Mouse (Mus musculus): Measurements from ENCODE around the gene Arhgap18. TPM values are rescaled to one million over a fixed set of nuclear protein-coding genes. Genes with fewer than 3 reads are reported as not detected.

The Arhgap18 gene
- polyA plus RNA-seq, 1 experiment = 1.9 TPM

DNA sequence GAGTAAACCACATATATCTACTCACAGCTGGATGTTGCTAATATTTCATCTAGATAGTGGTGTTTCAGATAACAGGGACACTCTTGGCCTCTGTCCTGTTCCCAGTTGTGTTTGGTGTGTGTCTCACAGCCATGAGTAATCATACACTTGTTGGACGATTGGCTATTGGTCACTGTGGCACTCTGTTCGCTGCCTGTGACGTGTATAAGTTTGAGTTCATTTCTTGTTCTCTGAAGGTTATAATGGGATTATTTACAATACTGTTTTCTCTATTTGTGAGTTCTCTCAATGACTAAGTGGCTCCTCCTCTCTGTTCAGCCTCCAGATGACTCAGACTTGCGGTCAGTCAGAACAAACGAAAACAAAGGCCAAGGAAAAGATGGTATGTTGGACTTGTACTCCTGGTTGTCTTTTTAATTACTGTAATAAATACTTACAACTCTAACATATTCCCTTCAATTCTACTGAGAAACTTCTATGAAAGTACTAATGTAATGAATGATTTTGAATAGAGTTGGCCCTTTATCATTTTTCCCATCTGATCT, 101.4 kb downstream of the Arhgap18 start:
- H3ac ChIP-seq (ENCODE audit: control insufficient read depth, insufficient read length) = no peak overlapping the region
- no peaks in the 10 kb centered on the region for H3K79me2 ChIP-seq (ENCODE audit: control insufficient read depth, insufficient read depth)
- H3K27me3 ChIP-seq (ENCODE audit: control insufficient read depth, insufficient read depth, insufficient read length) = no peaks in the 10 kb centered on the region
- TF ChIP-seq USF1 (IDR thresholded peaks at IDR 0.05; ENCODE audit: low read depth) (no peak), MYOG (IDR thresholded peaks at IDR 0.05; ENCODE audit: control insufficient read depth in 1 of 3, insufficient read depth in 1 of 3, insufficient read length in 2 of 3, low read depth in 2 of 3) (no peak), TCF12 (IDR thresholded peaks at IDR 0.05; ENCODE audit: insufficient read depth, poor library complexity, severe bottlenecking) (no peak), POLR2AphosphoS2 (IDR thresholded peaks at IDR 0.05; ENCODE audit: insufficient read length, low read depth) (no peak), MYOD1 (IDR thresholded peaks at IDR 0.05; ENCODE audit: control insufficient read depth in 1 of 3, insufficient read length in 2 of 3, low read depth in 2 of 3) (no peak), TCF3 (IDR thresholded peaks at IDR 0.05; ENCODE audit: insufficient read length, low read depth) (no peak), MAX (IDR thresholded peaks at IDR 0.05; ENCODE audit: low read depth) (no peak), REST (IDR thresholded peaks at IDR 0.05; ENCODE audit: insufficient read depth, insufficient read length) (no peak), POLR2A (IDR thresholded peaks at IDR 0.05; ENCODE audit: insufficient read length, low read depth) (no peak), CEBPB (IDR thresholded peaks at IDR 0.05; ENCODE audit: insufficient read depth, poor library complexity, severe bottlenecking) (no peak), E2F4 (IDR thresholded peaks at IDR 0.05; ENCODE audit: insufficient read depth) (no peak), SRF (IDR thresholded peaks at IDR 0.05; ENCODE audit: control insufficient read depth, insufficient read length, low read depth) (no peak)
- H3K4me2 ChIP-seq (ENCODE audit: low read depth) = peak overlapping the region; percentile 60
- H3K4me3 ChIP-seq = no peak overlapping the region
- no peaks in the 10 kb centered on the region for H3K36me3 ChIP-seq (ENCODE audit: control insufficient read depth, insufficient read depth)

DNA sequence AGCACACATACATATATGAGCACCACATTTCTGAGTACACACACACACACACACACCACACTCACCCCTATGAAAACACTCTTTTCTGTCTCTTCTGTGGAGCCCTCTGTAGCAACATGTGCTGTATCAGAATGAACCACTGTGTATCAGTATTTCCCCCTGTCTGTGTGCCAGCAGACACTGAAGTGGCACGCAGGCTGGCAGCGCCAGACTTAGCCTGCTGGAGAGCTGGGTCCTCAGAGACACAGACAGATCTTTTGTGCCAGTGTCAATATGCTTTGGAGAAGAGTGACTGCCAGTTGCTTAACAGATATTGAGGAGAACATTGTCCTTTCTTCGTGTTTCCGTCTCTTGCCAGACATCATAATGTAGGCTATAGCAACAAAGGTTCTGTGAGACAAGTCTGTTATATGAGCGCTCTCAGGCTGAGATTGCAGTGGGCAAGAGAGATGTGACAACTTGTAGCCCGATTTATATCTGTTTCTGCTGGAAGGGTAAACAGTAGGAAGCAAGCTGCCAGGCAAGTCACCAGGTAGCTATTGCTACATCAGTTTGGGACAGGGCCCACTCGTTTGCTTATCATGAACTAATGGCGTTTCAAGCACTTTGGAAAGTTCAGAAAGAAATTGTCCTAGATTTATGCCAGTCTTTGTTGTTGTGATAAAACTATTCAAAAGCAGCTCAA, 102.8 kb downstream of the Arhgap18 start:
- Histone ChIP-seq H3K27me3 (ENCODE audit: control insufficient read depth, insufficient read depth, insufficient read length) (no peaks in the 10 kb centered on the region), H3ac (ENCODE audit: control insufficient read depth, insufficient read length) (no peak overlapping the region), H3K79me2 (ENCODE audit: control insufficient read depth, insufficient read depth) (no peaks in the 10 kb centered on the region), H3K4me2 (ENCODE audit: low read depth) (no peak overlapping the region), H3K4me3 (no peak overlapping the region), H3K36me3 (ENCODE audit: control insufficient read depth, insufficient read depth) (no peaks in the 10 kb centered on the region)
- TF ChIP-seq USF1 (IDR thresholded peaks at IDR 0.05; ENCODE audit: low read depth) (no peak), MYOG (IDR thresholded peaks at IDR 0.05; ENCODE audit: control insufficient read depth in 1 of 3, insufficient read depth in 1 of 3, insufficient read length in 2 of 3, low read depth in 2 of 3) (no peak), TCF3 (IDR thresholded peaks at IDR 0.05; ENCODE audit: insufficient read length, low read depth) (no peak), E2F4 (IDR thresholded peaks at IDR 0.05; ENCODE audit: insufficient read depth) (no peak), POLR2A (IDR thresholded peaks at IDR 0.05; ENCODE audit: insufficient read length, low read depth) (no peak), CEBPB (IDR thresholded peaks at IDR 0.05; ENCODE audit: insufficient read depth, poor library complexity, severe bottlenecking) (no peak), REST (IDR thresholded peaks at IDR 0.05; ENCODE audit: insufficient read depth, insufficient read length) (no peak), MAX (IDR thresholded peaks at IDR 0.05; ENCODE audit: low read depth) (no peak), TCF12 (IDR thresholded peaks at IDR 0.05; ENCODE audit: insufficient read depth, poor library complexity, severe bottlenecking) (no peak), MYOD1 (IDR thresholded peaks at IDR 0.05; ENCODE audit: control insufficient read depth in 1 of 3, insufficient read length in 2 of 3, low read depth in 2 of 3) (no peak), POLR2AphosphoS2 (IDR thresholded peaks at IDR 0.05; ENCODE audit: insufficient read length, low read depth) (no peak), SRF (IDR thresholded peaks at IDR 0.05; ENCODE audit: control insufficient read depth, insufficient read length, low read depth) (no peak)

DNA sequence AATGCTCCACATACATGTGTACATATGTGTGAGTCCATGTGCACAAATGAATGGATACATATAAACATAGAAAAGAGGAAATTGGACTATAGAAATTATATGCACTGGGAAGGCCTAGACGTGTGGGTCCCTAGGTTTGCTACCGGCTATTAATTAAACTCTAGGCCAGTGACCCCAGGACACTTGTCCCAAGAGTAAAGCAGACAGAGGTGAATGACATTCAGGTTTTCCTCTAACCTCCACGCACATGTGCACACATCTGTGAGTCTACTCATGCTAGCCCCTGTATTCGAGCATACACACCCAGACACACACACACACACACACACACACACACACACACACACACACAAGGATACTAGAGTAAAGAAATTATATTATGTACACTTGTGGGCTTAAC, 104.4 kb downstream of the Arhgap18 start:
- Histone ChIP-seq H3K4me3 (no peak overlapping the region), H3K79me2 (ENCODE audit: control insufficient read depth, insufficient read depth) (no peaks in the 10 kb centered on the region), H3K4me2 (ENCODE audit: low read depth) (no peak overlapping the region), H3ac (ENCODE audit: control insufficient read depth, insufficient read length) (no peak overlapping the region), H3K27me3 (ENCODE audit: control insufficient read depth, insufficient read depth, insufficient read length) (no peaks in the 10 kb centered on the region), H3K36me3 (ENCODE audit: control insufficient read depth, insufficient read depth) (no peaks in the 10 kb centered on the region)
- no peak for TF ChIP-seq MAX (IDR thresholded peaks at IDR 0.05; ENCODE audit: low read depth)
- TF ChIP-seq POLR2AphosphoS2 (IDR thresholded peaks at IDR 0.05; ENCODE audit: insufficient read length, low read depth) = no peak
- TF ChIP-seq POLR2A (IDR thresholded peaks at IDR 0.05; ENCODE audit: insufficient read length, low read depth) = no peak
- TF ChIP-seq USF1 (IDR thresholded peaks at IDR 0.05; ENCODE audit: low read depth) = no peak
- no peak for TF ChIP-seq SRF (IDR thresholded peaks at IDR 0.05; ENCODE audit: control insufficient read depth, insufficient read length, low read depth)
- TF ChIP-seq TCF3 (IDR thresholded peaks at IDR 0.05; ENCODE audit: insufficient read length, low read depth) = no peak
- TF ChIP-seq TCF12 (IDR thresholded peaks at IDR 0.05; ENCODE audit: insufficient read depth, poor library complexity, severe bottlenecking) = no peak
- TF ChIP-seq REST (IDR thresholded peaks at IDR 0.05; ENCODE audit: insufficient read depth, insufficient read length) = no peak
- no peak for TF ChIP-seq MYOD1 (IDR thresholded peaks at IDR 0.05; ENCODE audit: control insufficient read depth in 1 of 3, insufficient read length in 2 of 3, low read depth in 2 of 3)
- no peak for TF ChIP-seq MYOG (IDR thresholded peaks at IDR 0.05; ENCODE audit: control insufficient read depth in 1 of 3, insufficient read depth in 1 of 3, insufficient read length in 2 of 3, low read depth in 2 of 3)
- no peak for TF ChIP-seq E2F4 (IDR thresholded peaks at IDR 0.05; ENCODE audit: insufficient read depth)
- TF ChIP-seq CEBPB (IDR thresholded peaks at IDR 0.05; ENCODE audit: insufficient read depth, poor library complexity, severe bottlenecking) = no peak

DNA sequence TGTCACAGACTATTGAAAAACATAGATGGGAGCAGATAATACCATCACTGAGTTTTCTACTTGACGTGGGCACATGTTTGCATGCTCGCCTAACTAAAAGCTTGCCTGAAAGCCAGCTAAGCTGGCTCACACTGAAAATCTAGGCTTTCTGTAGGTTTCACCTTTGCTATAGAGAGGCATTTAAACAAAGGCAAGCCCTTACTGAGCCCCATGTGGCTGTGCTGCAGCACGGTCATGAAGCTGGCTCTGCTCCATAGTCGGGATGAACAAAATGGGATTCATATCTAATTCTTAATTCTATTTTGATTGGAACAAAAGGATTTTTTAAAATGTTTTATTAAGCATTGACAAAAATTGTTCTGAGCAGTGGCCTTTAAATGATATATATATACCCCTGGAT, 105.3 kb downstream of the Arhgap18 start:
- no peaks in the 10 kb centered on the region for H3K36me3 ChIP-seq (ENCODE audit: control insufficient read depth, insufficient read depth)
- TF ChIP-seq MYOD1 (IDR thresholded peaks at IDR 0.05; ENCODE audit: control insufficient read depth in 1 of 3, insufficient read length in 2 of 3, low read depth in 2 of 3) (no peak), E2F4 (IDR thresholded peaks at IDR 0.05; ENCODE audit: insufficient read depth) (no peak), POLR2AphosphoS2 (IDR thresholded peaks at IDR 0.05; ENCODE audit: insufficient read length, low read depth) (no peak), TCF12 (IDR thresholded peaks at IDR 0.05; ENCODE audit: insufficient read depth, poor library complexity, severe bottlenecking) (no peak), MAX (IDR thresholded peaks at IDR 0.05; ENCODE audit: low read depth) (no peak), TCF3 (IDR thresholded peaks at IDR 0.05; ENCODE audit: insufficient read length, low read depth) (no peak), USF1 (IDR thresholded peaks at IDR 0.05; ENCODE audit: low read depth) (no peak), MYOG (IDR thresholded peaks at IDR 0.05; ENCODE audit: control insufficient read depth in 1 of 3, insufficient read depth in 1 of 3, insufficient read length in 2 of 3, low read depth in 2 of 3) (no peak), CEBPB (IDR thresholded peaks at IDR 0.05; ENCODE audit: insufficient read depth, poor library complexity, severe bottlenecking) (no peak)
- no peak overlapping the region for H3K4me3 ChIP-seq
- no peak overlapping the region for H3ac ChIP-seq (ENCODE audit: control insufficient read depth, insufficient read length)
- no peaks in the 10 kb centered on the region for H3K27me3 ChIP-seq (ENCODE audit: control insufficient read depth, insufficient read depth, insufficient read length)
- H3K79me2 ChIP-seq (ENCODE audit: control insufficient read depth, insufficient read depth) = no peaks in the 10 kb centered on the region
- no peak overlapping the region for H3K4me2 ChIP-seq (ENCODE audit: low read depth)
